Mouse (Mus musculus) olfactory bulb, adult 2 months (tissue): ENCODE data around the gene Tex11.

Experiments used
- CTCF ChIP-seq: fragments of 200-500 bp; IDR thresholded peaks from 2 replicates; pipeline ENCODE4 v1.5.1; 2012; ENCODE audit warnings: low read depth, mild to moderate bottlenecking, low read length, moderate library complexity; ENCODE audit not compliant: insufficient read depth
- POLR2A ChIP-seq: fragments of 200-500 bp; IDR thresholded peaks from 2 replicates; pipeline ENCODE4 v1.6.1; 2012; ENCODE audit warnings: mild to moderate bottlenecking, low read depth, low read length, moderate library complexity; ENCODE audit not compliant: insufficient read depth

DNA sequence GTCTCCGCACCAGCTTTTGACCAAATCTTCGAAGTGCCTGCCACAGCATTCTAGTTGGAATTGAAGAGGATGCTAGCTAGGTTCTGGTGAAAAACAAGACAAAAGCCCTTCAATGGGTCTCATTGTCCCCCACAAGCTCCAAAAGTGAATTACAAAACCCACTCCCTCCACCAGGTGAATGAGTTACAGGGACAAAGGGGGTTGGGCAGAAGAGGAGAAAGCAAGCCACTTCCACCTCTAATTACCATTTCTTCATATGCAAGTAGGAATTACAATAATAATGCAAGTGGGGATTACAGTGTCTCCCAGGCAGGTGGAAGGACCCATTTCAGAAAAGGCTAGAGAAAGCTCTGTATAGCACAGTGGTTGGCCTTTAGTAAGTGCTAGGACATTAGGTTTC, 24.7 kb upstream of the Tex11 start:
- no peak for TF ChIP-seq CTCF
- no peak for TF ChIP-seq POLR2A
